Mouse (Mus musculus): ENCODE measurements around the gene Gm20721.

- TF ChIP-seq CTCF (conservative IDR thresholded peaks at IDR 0.05; ENCODE audit: low read length) (no peak), NANOG (IDR thresholded peaks at IDR 0.05; ENCODE audit: borderline replicate concordance, low read length) (no peak), POU5F1 (IDR thresholded peaks at IDR 0.05; ENCODE audit: borderline replicate concordance, low read length) (no peak)
Measured at GRCm38 (mm10) chr2:174299091-174299770, 47.3 kb downstream of the Gm20721 start.

All from E14TG2a.4 (cell line).